Mouse (Mus musculus) fibroblast of lung, adult 2 months (primary cell): ENCODE data around the gene Tmem89.

ENCODE experiments used
- DNase-seq: peaks from one replicate; pipeline ENCODE4 v3.0.0-alpha.2; 2011; ENCODE audit warnings: low read depth

Tmem89 gene

GRCm38 (mm10) chr9:108914491-108914890, at the start of gene Tmem89:
Gene Tmem89, plus strand, starts transcription at chr9:108914619.
- DNase-seq, result peak; percentile 16

- DNase-seq, result no peak
Measured at GRCm38 (mm10) chr9:108912308-108912707, 2.1 kb upstream of the Tmem89 start.

- no peak for DNase-seq
Measured at GRCm38 (mm10) chr9:108913161-108913560, 1.3 kb upstream of the Tmem89 start.

- DNase-seq, result no peak
Measured at GRCm38 (mm10) chr9:108913621-108914020, 798 bp upstream of the Tmem89 start.

- no peak for DNase-seq
Measured at GRCm38 (mm10) chr9:108925897-108926296, 11.5 kb downstream of the Tmem89 start.

GRCm38 (mm10) chr9:108928424-108928823, 14.0 kb downstream of the Tmem89 start:
- DNase-seq, result no peak

- DNase-seq, result no peak
Measured at GRCm38 (mm10) chr9:108935991-108936390, 21.6 kb downstream of the Tmem89 start.

GRCm38 (mm10) chr9:108936418-108937364, 22.3 kb downstream of the Tmem89 start, which contains the start of gene Uqcrc1:
Gene Uqcrc1, plus strand, starts transcription at chr9:108936633.
- DNase-seq, result peak; percentile 94

GRCm38 (mm10) chr9:108945111-108945510, 30.7 kb downstream of the Tmem89 start:
- DNase-seq, result no peak

- no peak for DNase-seq
Measured at GRCm38 (mm10) chr9:108945608-108946007, 31.2 kb downstream of the Tmem89 start.

GRCm38 (mm10) chr9:108949231-108949966, 35.0 kb downstream of the Tmem89 start:
- peak; percentile 13 for DNase-seq

- peak; percentile 12 for DNase-seq
Measured at GRCm38 (mm10) chr9:108949967-108950728, 35.7 kb downstream of the Tmem89 start.

GRCm38 (mm10) chr9:108953081-108953636, 38.7 kb downstream of the Tmem89 start, which contains the start of gene Col7a1:
Gene Col7a1, plus strand, starts transcription at chr9:108953586.
- DNase-seq, result no peak

- no peak for DNase-seq
Measured at GRCm38 (mm10) chr9:108955241-108955640, 40.8 kb downstream of the Tmem89 start.

- DNase-seq, result no peak
Measured at GRCm38 (mm10) chr9:108955846-108956245, 41.4 kb downstream of the Tmem89 start.

GRCm38 (mm10) chr9:108963577-108963976, 49.2 kb downstream of the Tmem89 start:
- DNase-seq, result no peak

- DNase-seq, result no peak
Measured at GRCm38 (mm10) chr9:108964338-108964737, 49.9 kb downstream of the Tmem89 start.
